Comparison of ENCODE assay signal across 31 mouse cellular contexts in the genomic region with DNA sequence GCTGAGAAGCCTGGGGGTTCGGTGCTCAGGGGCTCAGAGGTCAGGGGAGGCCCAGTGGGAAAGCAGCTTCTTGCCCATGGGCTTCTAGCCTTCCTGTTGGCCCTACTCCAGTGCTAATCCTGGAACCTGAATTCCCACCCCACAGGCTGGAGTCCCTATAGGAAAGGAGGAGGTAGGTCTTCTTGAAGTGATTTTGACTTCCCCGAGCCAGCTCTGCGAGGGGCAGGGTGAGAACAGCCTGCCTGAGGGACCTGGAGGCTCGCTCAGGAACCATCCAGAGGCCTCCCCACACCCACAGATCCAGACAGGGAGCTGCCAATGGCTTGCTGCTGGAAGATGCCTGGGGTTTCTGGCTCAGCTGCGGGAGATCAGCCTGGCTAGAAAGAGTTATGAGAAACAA. TPM values are rescaled to one million over a fixed set of nuclear protein-coding genes. Genes with fewer than 3 reads are reported as not detected.
DNase-seq lines count a peak whose midpoint lies in the region; ATAC-seq and TF ChIP-seq lines count a peak whose summit lies in the region.
"Had no signal": no experiment of that assay in that cellular context is flagged by ENCODE, and none has a peak within 500 bp of the region (broad histone marks: within the 10 kb centered on the region; RNA-seq: fewer than 3 reads in every experiment).

No protein-coding gene starts in this region.

- peaks cover 14% of the 10 kb centered on the region; the same call in 1 of the 2 replicates for H3K36me3 ChIP-seq in heart, embryonic 12.5 days
- H3K36me3 ChIP-seq in heart, embryonic 14.5 days (ENCODE audit: control insufficient read depth, insufficient read depth, low read length): peaks cover 28% of the 10 kb centered on the region
- no peaks in the 10 kb centered on the region for H3K36me3 ChIP-seq in limb, embryonic 12.5 days
- no peaks in the 10 kb centered on the region for H3K36me3 ChIP-seq in intestine, embryonic 15.5 days
- H3K36me3 ChIP-seq: hindbrain, embryonic 15.5 days; liver, embryonic 12.5 days; midbrain, embryonic 10.5 days; neural tube, embryonic 13.5 days had no signal

- no peak for ATAC-seq in heart, embryonic 12.5 days (ENCODE audit: insufficient number of reproducible peaks, low FRiP score)
- ATAC-seq in heart, embryonic 14.5 days (ENCODE audit: insufficient number of reproducible peaks, insufficient read depth, low FRiP score, low read depth): no peak
- no peak for ATAC-seq in limb, embryonic 12.5 days (ENCODE audit: insufficient number of reproducible peaks, insufficient read depth, low FRiP score, low TSS enrichment, low read depth)
- ATAC-seq in intestine, embryonic 15.5 days: no peak
- ATAC-seq: forebrain, postnatal 0 days; liver, embryonic 12.5 days; midbrain, embryonic 16.5 days had no signal

- peak overlapping the region; percentile 21; the same call in 1 of the 2 replicates for H3K4me3 ChIP-seq in gastrocnemius, adult 2 months
- no peak overlapping the region for H3K4me3 ChIP-seq in heart, embryonic 12.5 days
- H3K4me3 ChIP-seq in heart, embryonic 14.5 days (ENCODE audit: control insufficient read depth in 1 of 2, insufficient read depth in 1 of 2, low read depth in 1 of 2, low read length in 2 of 2): no peak overlapping the region
- H3K4me3 ChIP-seq in limb, embryonic 12.5 days (replicated peaks): no peak overlapping the region
- no peak overlapping the region for H3K4me3 ChIP-seq in intestine, embryonic 15.5 days (replicated peaks)
- H3K4me3 ChIP-seq: hindbrain, embryonic 15.5 days; liver, embryonic 12.5 days; midbrain, embryonic 10.5 days; myocyte; neural tube, embryonic 13.5 days had no signal

- no peak overlapping the region for H3K4me2 ChIP-seq in heart, embryonic 12.5 days
- H3K4me2 ChIP-seq in heart, embryonic 14.5 days (ENCODE audit: low read length): no peak overlapping the region
- no peak overlapping the region for H3K4me2 ChIP-seq in limb, embryonic 12.5 days
- H3K4me2 ChIP-seq in intestine, embryonic 15.5 days (replicated peaks): no peak overlapping the region
- H3K4me2 ChIP-seq: hindbrain, embryonic 15.5 days; liver, embryonic 12.5 days; neural tube, embryonic 13.5 days had no signal

- H3K27me3 ChIP-seq in heart, embryonic 12.5 days (replicated peaks): no peaks in the 10 kb centered on the region
- no peaks in the 10 kb centered on the region for H3K27me3 ChIP-seq in heart, embryonic 14.5 days (ENCODE audit: control insufficient read depth, insufficient read depth, low read length)
- H3K27me3 ChIP-seq in limb, embryonic 12.5 days: peaks cover 4% of the 10 kb centered on the region
- H3K27me3 ChIP-seq in intestine, embryonic 15.5 days (replicated peaks): no peaks in the 10 kb centered on the region
- H3K27me3 ChIP-seq: hindbrain, embryonic 15.5 days; neural tube, embryonic 13.5 days had no signal

- intact Hi-C loops in gastrocnemius, adult 2 months (cut with DNase I): no loop called here
- intact Hi-C loops in gastrocnemius, postnatal 14 days (cut with DNase I; ENCODE audit: low total_unique reads): no loop called here
- intact Hi-C loops in heart, postnatal 14 days (cut with DNase I): loop anchor here (5.0 kb wide), 1 partner anchor 195 kb away; a partner anchor contains a TSS

- peak overlapping the region; percentile 28; the same call in 1 of the 2 replicates for H3K9ac ChIP-seq in heart, embryonic 12.5 days
- H3K9ac ChIP-seq in heart, embryonic 14.5 days (ENCODE audit: low read length): peak overlapping the region; percentile 64
- peak overlapping the region; percentile 34; the same call in 1 of the 2 replicates for H3K9ac ChIP-seq in limb, embryonic 12.5 days (replicated peaks)
- no peak overlapping the region for H3K9ac ChIP-seq in intestine, embryonic 15.5 days
- H3K9ac ChIP-seq: forebrain, postnatal 0 days; hindbrain, embryonic 15.5 days; liver, embryonic 12.5 days; neural tube, embryonic 13.5 days had no signal

- peaks cover 79% of the 10 kb centered on the region for H3K4me1 ChIP-seq in heart, embryonic 12.5 days (replicated peaks)
- peaks cover 65 to 94% of the 10 kb centered on the region in 2 experiments for H3K4me1 ChIP-seq in heart, embryonic 14.5 days (ENCODE audit: control insufficient read depth in 2 of 2, insufficient read depth in 2 of 2, low read length in 2 of 2)
- peaks cover 50% of the 10 kb centered on the region for H3K4me1 ChIP-seq in limb, embryonic 12.5 days (replicated peaks)
- H3K4me1 ChIP-seq in intestine, embryonic 15.5 days (replicated peaks): peaks cover 12% of the 10 kb centered on the region
- H3K4me1 ChIP-seq: hindbrain, embryonic 15.5 days; liver, embryonic 12.5 days had no signal

- WGBS in heart, embryonic 12.5 days: 22% methylated on average over 5 of the region's 5 CpGs
- 13% methylated on average over 5 of the region's 5 CpGs for WGBS in heart, embryonic 14.5 days
- WGBS in limb, embryonic 12.5 days: 41% methylated on average over 5 of the region's 5 CpGs
- WGBS in intestine, embryonic 15.5 days: 52% methylated on average over 5 of the region's 5 CpGs

- no peak for TF ChIP-seq CTCF in gastrocnemius, adult 2 months (IDR thresholded peaks at IDR 0.05)

- peak overlapping the region; percentile 82 for H3K27ac ChIP-seq in gastrocnemius, adult 2 months
- peak overlapping the region; percentile 60 for H3K27ac ChIP-seq in heart, embryonic 12.5 days (ENCODE audit: poor library complexity, severe bottlenecking)
- H3K27ac ChIP-seq in heart, embryonic 14.5 days (replicated peaks in 1 of 2; ENCODE audit: control insufficient read depth in 1 of 2, insufficient read depth in 1 of 2, low read depth in 2 of 2, low read length in 2 of 2): peak overlapping the region; percentile 55 to 70
- peak overlapping the region; percentile 83 for H3K27ac ChIP-seq in limb, embryonic 12.5 days
- no peak overlapping the region for H3K27ac ChIP-seq in intestine, embryonic 15.5 days
- H3K27ac ChIP-seq: hindbrain, embryonic 15.5 days; liver, embryonic 12.5 days; midbrain, embryonic 10.5 days; neural tube, embryonic 13.5 days had no signal

- H3K9me3 ChIP-seq in heart, embryonic 12.5 days (replicated peaks): no peaks in the 10 kb centered on the region
- no peaks in the 10 kb centered on the region for H3K9me3 ChIP-seq in heart, embryonic 14.5 days (ENCODE audit: control insufficient read depth, low read length)
- no peaks in the 10 kb centered on the region for H3K9me3 ChIP-seq in limb, embryonic 12.5 days
- H3K9me3 ChIP-seq in intestine, embryonic 15.5 days: no peaks in the 10 kb centered on the region
- H3K9me3 ChIP-seq: hindbrain, embryonic 15.5 days; liver, embryonic 12.5 days; midbrain, embryonic 10.5 days; neural tube, embryonic 13.5 days had no signal

- DNase-seq in gastrocnemius, adult 2 months: no peak
- no peak for DNase-seq in gastrocnemius, postnatal 14 days
- DNase-seq in heart, postnatal 14 days: no peak
- no peak for DNase-seq in retina, embryonic 14.5 days (ENCODE audit: low spot score)
- DNase-seq: adrenal gland, postnatal 10 days; cerebellum, adult 2 months; cerebellum, postnatal 25 days; forebrain, postnatal 0 days; kidney, adult 9 months; kidney, postnatal 14 days; lung, adult 18-20 months; lung, postnatal 10 days; right cerebral cortex, postnatal 4 days; thymus, adult 18-20 months; thymus, postnatal 36 days had no signal

RNA-seq across cellular contexts. Expression of a gene that starts 20.8 kb away (rescaled TPM):
- total RNA-seq in gastrocnemius, adult 2 months (2021): 1,000 to 10,000 TPM; 1,886 to 2,548 TPM
- 1,000 to 10,000 TPM; 1,741 to 1,856 TPM for total RNA-seq in gastrocnemius, postnatal 14 days (2021)
- polyA plus RNA-seq in heart, embryonic 12.5 days (2016; fragmentation: Nextera tagmentation; extraction: Ambion mirVana): 226 and 239 TPM in 2 replicates
- 100 to 1,000 TPM; 877 to 926 TPM for total RNA-seq in heart, postnatal 14 days (2021)
- polyA plus RNA-seq in heart, embryonic 14.5 days (2014; fragmentation: Nextera tagmentation; extraction: Ambion mirVana): 301 and 314 TPM in 2 replicates
- 1.9 and 3.3 TPM in 2 replicates for polyA plus RNA-seq in limb, embryonic 12.5 days (2016; fragmentation: Nextera tagmentation; extraction: Ambion mirVana)
- polyA plus RNA-seq in intestine, embryonic 15.5 days (2015; fragmentation: Nextera tagmentation; extraction: Ambion mirVana): 7.6 and 7.8 TPM in 2 replicates
- polyA plus RNA-seq: forebrain, embryonic 11.5 days had no signal

RNA-seq across cellular contexts. Expression of a gene that starts 32.2 kb away (rescaled TPM):
- not detected for total RNA-seq in gastrocnemius, adult 2 months (2021)
- not detected for total RNA-seq in gastrocnemius, postnatal 14 days (2021)
- 4.3 and 4.9 TPM in 2 replicates for polyA plus RNA-seq in heart, embryonic 12.5 days (2016; fragmentation: Nextera tagmentation; extraction: Ambion mirVana)
- total RNA-seq in heart, postnatal 14 days (2021): 1 to 10 TPM; 2.2 to 2.3 TPM
- polyA plus RNA-seq in heart, embryonic 14.5 days (2014; fragmentation: Nextera tagmentation; extraction: Ambion mirVana): 5.0 and 5.2 TPM in 2 replicates
- 0.10 TPM in 1 of 2 replicates, not detected in the other for polyA plus RNA-seq in limb, embryonic 12.5 days (2016; fragmentation: Nextera tagmentation; extraction: Ambion mirVana)
- polyA plus RNA-seq in intestine, embryonic 15.5 days (2015; fragmentation: Nextera tagmentation; extraction: Ambion mirVana): 0.37 TPM in 1 of 2 replicates, not detected in the other
- total RNA-seq: adrenal gland, postnatal 10 days; left cerebral cortex, adult 18-20 months; left cerebral cortex, postnatal 25 days had no signal
- polyA plus RNA-seq: gonadal fat pad, adult 2 months; hindbrain, embryonic 15.5 days; intestine, embryonic 14.5 days; liver, embryonic 12.5 days; midbrain, embryonic 16.5 days; neural tube, embryonic 13.5 days; stomach, embryonic 14.5 days had no signal

RNA-seq across cellular contexts. Expression of a gene that starts 45.1 kb away (rescaled TPM):
- total RNA-seq in gastrocnemius, adult 2 months (2021): not detected
- not detected for total RNA-seq in gastrocnemius, postnatal 14 days (2021)
- not detected in 2 replicates for polyA plus RNA-seq in heart, embryonic 12.5 days (2016; fragmentation: Nextera tagmentation; extraction: Ambion mirVana)
- total RNA-seq in heart, postnatal 14 days (2021): not detected
- polyA plus RNA-seq in heart, embryonic 14.5 days (2014; fragmentation: Nextera tagmentation; extraction: Ambion mirVana): not detected in 2 replicates
- not detected in 2 replicates for polyA plus RNA-seq in limb, embryonic 12.5 days (2016; fragmentation: Nextera tagmentation; extraction: Ambion mirVana)
- not detected in 2 replicates for polyA plus RNA-seq in intestine, embryonic 15.5 days (2015; fragmentation: Nextera tagmentation; extraction: Ambion mirVana)
- total RNA-seq: adrenal gland, postnatal 10 days; forebrain, postnatal 0 days; left cerebral cortex, adult 18-20 months; left cerebral cortex, postnatal 25 days had no signal
- polyA plus RNA-seq: cerebellum, adult 2 months; forebrain, embryonic 11.5 days; forebrain, postnatal 0 days; hindbrain, embryonic 15.5 days; intestine, embryonic 14.5 days; liver, embryonic 12.5 days; midbrain, embryonic 10.5 days; midbrain, embryonic 16.5 days; myocyte; neural tube, embryonic 13.5 days; stomach, embryonic 14.5 days had no signal

Comparison
In these comparisons a context has a peak if more than half of its experiments do, and no peak if none do; other contexts are left out.
1. RNA of a gene that starts 20.8 kb away (polyA plus RNA-seq): 301 to 314 TPM in heart, embryonic 14.5 days and 226 to 239 TPM in heart, embryonic 12.5 days; 7.6 to 7.8 TPM in intestine, embryonic 15.5 days and 1.9 to 3.3 TPM in limb, embryonic 12.5 days; every median in the first group is over 10 times any median in the second.